Mouse (Mus musculus): ENCODE measurements around the gene Epb41. TPM values are rescaled to one million over a fixed set of nuclear protein-coding genes. Genes with fewer than 3 reads are reported as not detected.

Epb41 gene
- polyA plus RNA-seq, 1 experiment = 68.8 TPM

GRCm38 (mm10) chr4:131913526-131913925 lies 161.6 kb downstream of the Epb41 start:
- no peaks in the 10 kb centered on the region for H3K27me3 ChIP-seq (ENCODE audit: control insufficient read depth, insufficient read depth, low read length, poor library complexity, severe bottlenecking)
- peaks cover 3% of the 10 kb centered on the region for H3K4me1 ChIP-seq (ENCODE audit: control insufficient read depth, insufficient read depth, low read length)

GRCm38 (mm10) chr4:131911521-131911920 lies 163.6 kb downstream of the Epb41 start:
- Histone ChIP-seq H3K4me1 (ENCODE audit: control insufficient read depth, insufficient read depth, low read length) (peaks cover 3% of the 10 kb centered on the region), H3K9me3 (replicated peaks; ENCODE audit: control insufficient read depth, insufficient read depth, low read length, poor library complexity, severe bottlenecking) (no peaks in the 10 kb centered on the region; the same call in 1 of the 2 replicates), H3K36me3 (ENCODE audit: control insufficient read depth, insufficient read depth, low read length, poor library complexity, severe bottlenecking) (no peaks in the 10 kb centered on the region), H3K27me3 (ENCODE audit: control insufficient read depth, insufficient read depth, low read length, poor library complexity, severe bottlenecking) (no peaks in the 10 kb centered on the region), H3K9ac (ENCODE audit: low read depth, poor library complexity, severe bottlenecking) (no peak overlapping the region), H3K27ac (ENCODE audit: insufficient read depth, low read length) (no peak overlapping the region), H3K4me3 (ENCODE audit: low read depth, low read length) (no peak overlapping the region)
- TF ChIP-seq CTCF (IDR thresholded peaks at IDR 0.05; ENCODE audit: low read depth, low read length) (no peak), POLR2A (IDR thresholded peaks at IDR 0.05; ENCODE audit: insufficient read depth, low read length) (no peak)

More at GRCm38 (mm10) chr4:131913526-131913925, 161.6 kb downstream of the Epb41 start:
- no peak overlapping the region for H3K4me3 ChIP-seq (ENCODE audit: low read depth, low read length)
- H3K36me3 ChIP-seq (ENCODE audit: control insufficient read depth, insufficient read depth, low read length, poor library complexity, severe bottlenecking) = no peaks in the 10 kb centered on the region
- no peak overlapping the region for H3K9ac ChIP-seq (ENCODE audit: low read depth, poor library complexity, severe bottlenecking)
- H3K9me3 ChIP-seq (replicated peaks; ENCODE audit: control insufficient read depth, insufficient read depth, low read length, poor library complexity, severe bottlenecking) = no peaks in the 10 kb centered on the region; the same call in 1 of the 2 replicates
- H3K27ac ChIP-seq (ENCODE audit: insufficient read depth, low read length) = no peak overlapping the region
- no peak for TF ChIP-seq EP300 (IDR thresholded peaks at IDR 0.05; ENCODE audit: insufficient read depth, low read depth, low read length)
- TF ChIP-seq POLR2A (IDR thresholded peaks at IDR 0.05; ENCODE audit: insufficient read depth, low read length) = no peak
- no peak for TF ChIP-seq CTCF (IDR thresholded peaks at IDR 0.05; ENCODE audit: low read depth, low read length)

- no peak for TF ChIP-seq CTCF (IDR thresholded peaks at IDR 0.05; ENCODE audit: low read depth, low read length)
- no peak for TF ChIP-seq EP300 (IDR thresholded peaks at IDR 0.05; ENCODE audit: insufficient read depth, low read depth, low read length)
- TF ChIP-seq POLR2A (IDR thresholded peaks at IDR 0.05; ENCODE audit: insufficient read depth, low read length) = no peak
- no peaks in the 10 kb centered on the region for H3K36me3 ChIP-seq (ENCODE audit: control insufficient read depth, insufficient read depth, low read length, poor library complexity, severe bottlenecking)
- no peak overlapping the region for H3K4me3 ChIP-seq (ENCODE audit: low read depth, low read length)
- H3K9ac ChIP-seq (ENCODE audit: low read depth, poor library complexity, severe bottlenecking) = no peak overlapping the region
- H3K27ac ChIP-seq (ENCODE audit: insufficient read depth, low read length) = no peak overlapping the region
- no peaks in the 10 kb centered on the region for H3K27me3 ChIP-seq (ENCODE audit: control insufficient read depth, insufficient read depth, low read length, poor library complexity, severe bottlenecking)
- H3K9me3 ChIP-seq (replicated peaks; ENCODE audit: control insufficient read depth, insufficient read depth, low read length, poor library complexity, severe bottlenecking) = no peaks in the 10 kb centered on the region; the same call in 1 of the 2 replicates
- H3K4me1 ChIP-seq (ENCODE audit: control insufficient read depth, insufficient read depth, low read length) = peaks cover 3% of the 10 kb centered on the region
These were observed 164.7 kb downstream of the Epb41 start for GRCm38 (mm10) chr4:131910237-131910994.

GRCm38 (mm10) chr4:131907912-131908311 lies 167.2 kb downstream of the Epb41 start:
- no peak overlapping the region for H3K9ac ChIP-seq (ENCODE audit: low read depth, poor library complexity, severe bottlenecking)
- TF ChIP-seq CTCF (IDR thresholded peaks at IDR 0.05; ENCODE audit: low read depth, low read length) (peak; percentile 51), EP300 (IDR thresholded peaks at IDR 0.05; ENCODE audit: insufficient read depth, low read depth, low read length) (no peak)
- H3K4me1 ChIP-seq (ENCODE audit: control insufficient read depth, insufficient read depth, low read length) = peaks cover 3% of the 10 kb centered on the region
- H3K9me3 ChIP-seq (replicated peaks; ENCODE audit: control insufficient read depth, insufficient read depth, low read length, poor library complexity, severe bottlenecking) = no peaks in the 10 kb centered on the region; the same call in 1 of the 2 replicates
- H3K4me3 ChIP-seq (ENCODE audit: low read depth, low read length) = no peak overlapping the region
- no peak overlapping the region for H3K27ac ChIP-seq (ENCODE audit: insufficient read depth, low read length)
- H3K36me3 ChIP-seq (ENCODE audit: control insufficient read depth, insufficient read depth, low read length, poor library complexity, severe bottlenecking) = no peaks in the 10 kb centered on the region
- H3K27me3 ChIP-seq (ENCODE audit: control insufficient read depth, insufficient read depth, low read length, poor library complexity, severe bottlenecking) = no peaks in the 10 kb centered on the region

GRCm38 (mm10) chr4:131906423-131906822 lies 168.7 kb downstream of the Epb41 start:
- TF ChIP-seq POLR2A (IDR thresholded peaks at IDR 0.05; ENCODE audit: insufficient read depth, low read length) = no peak
- TF ChIP-seq CTCF (IDR thresholded peaks at IDR 0.05; ENCODE audit: low read depth, low read length) = no peak
- no peak for TF ChIP-seq EP300 (IDR thresholded peaks at IDR 0.05; ENCODE audit: insufficient read depth, low read depth, low read length)
- no peaks in the 10 kb centered on the region for H3K27me3 ChIP-seq (ENCODE audit: control insufficient read depth, insufficient read depth, low read length, poor library complexity, severe bottlenecking)
- H3K4me3 ChIP-seq (ENCODE audit: low read depth, low read length) = no peak overlapping the region
- H3K4me1 ChIP-seq (ENCODE audit: control insufficient read depth, insufficient read depth, low read length) = peaks cover 3% of the 10 kb centered on the region
- H3K9me3 ChIP-seq (replicated peaks; ENCODE audit: control insufficient read depth, insufficient read depth, low read length, poor library complexity, severe bottlenecking) = no peaks in the 10 kb centered on the region; the same call in 1 of the 2 replicates
- no peak overlapping the region for H3K27ac ChIP-seq (ENCODE audit: insufficient read depth, low read length)
- H3K9ac ChIP-seq (ENCODE audit: low read depth, poor library complexity, severe bottlenecking) = no peak overlapping the region
- peaks cover 6% of the 10 kb centered on the region for H3K36me3 ChIP-seq (ENCODE audit: control insufficient read depth, insufficient read depth, low read length, poor library complexity, severe bottlenecking)

GRCm38 (mm10) chr4:131904478-131904877 lies 170.6 kb downstream of the Epb41 start:
- Histone ChIP-seq H3K27ac (ENCODE audit: insufficient read depth, low read length) (no peak overlapping the region), H3K36me3 (ENCODE audit: control insufficient read depth, insufficient read depth, low read length, poor library complexity, severe bottlenecking) (peaks cover 6% of the 10 kb centered on the region), H3K4me1 (ENCODE audit: control insufficient read depth, insufficient read depth, low read length) (no peaks in the 10 kb centered on the region), H3K4me3 (ENCODE audit: low read depth, low read length) (no peak overlapping the region), H3K9ac (ENCODE audit: low read depth, poor library complexity, severe bottlenecking) (no peak overlapping the region), H3K9me3 (replicated peaks; ENCODE audit: control insufficient read depth, insufficient read depth, low read length, poor library complexity, severe bottlenecking) (no peaks in the 10 kb centered on the region; the same call in 1 of the 2 replicates), H3K27me3 (ENCODE audit: control insufficient read depth, insufficient read depth, low read length, poor library complexity, severe bottlenecking) (no peaks in the 10 kb centered on the region)
- TF ChIP-seq POLR2A (IDR thresholded peaks at IDR 0.05; ENCODE audit: insufficient read depth, low read length) (no peak), CTCF (IDR thresholded peaks at IDR 0.05; ENCODE audit: low read depth, low read length) (peak; percentile 80)
